Mouse (Mus musculus) adrenal gland, postnatal 14 days (tissue): ENCODE measurements at regions not wholly inside any gene's neighbourhood (a gene's known extent, or its start where the extent isn't known, plus 50 kb on each side); places are given as distances from the start of the nearest gene placed in this dataset.

Experiments
- DNase-seq: peaks from one replicate; pipeline ENCODE4 v3.0.0; 2021; ENCODE audit warnings: mixed read lengths

DNA sequence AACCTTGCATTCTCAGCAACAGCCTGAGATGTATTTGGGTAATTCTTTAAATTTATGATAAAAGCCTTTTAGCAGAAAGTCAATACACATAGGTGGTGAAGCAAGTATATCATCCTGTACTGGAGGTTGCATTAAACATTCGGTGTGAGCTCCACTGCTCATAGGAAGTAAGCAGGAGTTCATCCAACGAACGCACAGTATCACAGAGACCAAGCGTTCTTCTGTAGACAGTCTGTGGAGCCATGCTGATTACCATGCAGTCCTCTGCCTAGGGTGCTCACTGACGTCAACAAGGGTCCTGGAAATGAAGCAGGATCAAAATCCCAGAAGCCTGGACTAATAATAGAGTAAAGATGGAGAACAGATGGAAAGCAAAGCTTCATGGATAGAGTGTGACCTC, 391.1 kb upstream of the Mef2c start:
- DNase-seq = no peak

GRCm38 (mm10) chr13:83113808-83114207, 390.0 kb upstream of the Mef2c start:
- DNase-seq = no peak

DNA sequence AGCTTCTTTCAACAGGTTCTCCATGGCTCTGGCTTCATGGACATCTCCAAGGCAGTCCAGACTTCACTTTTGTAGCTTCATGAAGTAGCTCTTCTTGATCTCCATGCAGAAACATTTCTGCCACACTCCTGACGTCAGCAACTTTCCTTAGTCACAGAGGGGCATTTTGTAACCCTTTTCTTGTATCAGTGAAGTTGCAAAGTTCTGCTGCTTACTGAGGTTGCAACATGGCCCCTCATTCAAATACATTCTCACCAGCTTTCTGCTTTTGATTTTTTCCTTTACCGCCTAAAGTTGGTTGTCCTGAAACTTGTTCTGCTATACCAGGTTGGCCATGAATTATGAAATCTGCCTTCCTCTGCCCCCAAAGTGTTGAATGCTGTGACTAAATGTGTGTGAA, 389.4 kb upstream of the Mef2c start:
- DNase-seq = no peak

DNA sequence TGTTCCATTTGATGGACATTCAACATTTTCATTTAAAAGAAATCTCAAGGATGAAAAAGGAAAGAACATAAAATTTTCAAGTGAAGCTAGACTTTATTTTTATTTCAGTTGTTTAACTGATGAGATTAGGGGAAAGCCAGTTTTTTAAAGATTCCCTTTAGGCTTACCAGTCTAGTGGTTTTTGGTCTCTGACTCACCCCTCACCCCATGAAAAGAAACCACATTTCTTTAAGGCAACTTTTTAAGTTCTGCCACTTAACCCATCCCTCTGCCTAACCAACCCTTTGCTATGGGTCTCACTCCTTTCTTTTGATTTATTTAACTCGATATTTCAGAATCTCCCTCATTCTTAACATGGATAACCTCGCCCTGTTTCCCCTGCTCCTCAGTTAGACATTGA, 388.1 kb upstream of the Mef2c start:
- no peak for DNase-seq

GRCm38 (mm10) chr13:83120343-83120742, 383.5 kb upstream of the Mef2c start:
- DNase-seq = no peak

GRCm38 (mm10) chr13:83123596-83123995, 380.2 kb upstream of the Mef2c start:
- DNase-seq = no peak

- DNase-seq = no peak
Observed at GRCm38 (mm10) chr13:83124651-83125050, 379.2 kb upstream of the Mef2c start.

DNA sequence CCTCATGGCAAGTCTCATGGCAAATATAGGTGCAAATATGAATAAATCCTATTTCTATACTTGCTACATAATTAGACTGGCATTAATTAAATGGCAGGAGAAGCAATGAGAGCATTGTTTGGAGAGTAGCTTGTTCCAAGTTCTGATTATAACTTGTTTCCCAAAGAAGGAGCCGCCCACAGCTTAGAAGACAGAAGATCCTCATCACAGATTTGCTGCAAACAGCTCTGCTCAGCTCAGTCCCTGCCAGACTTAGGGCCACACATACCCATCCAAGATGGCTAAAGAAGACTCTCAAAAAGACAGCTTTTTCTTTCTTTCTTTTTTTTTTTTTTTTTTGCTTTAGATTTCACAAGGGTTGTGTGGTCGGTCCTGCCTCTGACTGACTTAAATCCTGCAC, 377.4 kb upstream of the Mef2c start:
- no peak for DNase-seq

DNA sequence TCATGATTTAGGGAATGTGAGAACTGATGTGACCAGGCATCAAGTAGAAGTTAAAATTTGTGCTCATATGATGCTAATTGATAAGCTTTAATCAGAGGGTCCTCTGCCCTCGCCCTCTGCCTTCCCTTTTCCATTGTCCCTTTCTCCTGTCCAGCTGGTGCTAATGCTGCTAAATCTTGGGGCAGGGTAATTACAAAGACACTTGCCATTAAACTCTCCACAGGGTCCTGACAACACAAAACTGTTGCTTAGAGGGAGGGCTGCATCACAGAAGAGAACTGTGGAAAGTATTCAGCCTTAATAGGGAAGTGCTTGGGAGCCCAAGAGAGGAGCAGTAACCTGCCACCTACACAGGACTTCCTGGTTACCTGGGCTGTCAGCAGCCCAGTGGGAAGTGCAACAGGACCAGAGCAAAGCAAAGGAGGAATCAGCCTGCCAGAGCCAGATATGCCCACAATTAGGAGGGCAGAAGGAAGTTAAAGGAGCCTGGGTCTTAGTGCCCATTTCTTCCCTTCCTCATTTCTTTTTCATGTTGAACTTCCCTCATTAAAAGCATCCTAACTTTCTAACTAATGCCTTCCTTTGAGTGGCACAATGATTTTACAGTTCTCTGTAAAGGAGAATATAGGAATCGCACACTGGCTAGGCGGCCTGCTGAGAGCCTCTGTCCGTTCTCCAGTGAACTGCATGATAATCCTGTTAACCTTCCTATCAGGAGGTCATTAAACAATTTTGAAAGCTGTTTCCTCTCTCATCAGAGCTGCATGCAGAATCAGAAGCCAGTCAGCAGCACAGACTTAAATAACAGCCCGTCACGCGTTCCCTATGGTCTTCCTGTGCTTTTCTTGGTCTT, 372.5 kb upstream of the Mef2c start:
- DNase-seq = no peak

- no peak for DNase-seq
Observed at GRCm38 (mm10) chr13:83131982-83132354, 371.9 kb upstream of the Mef2c start.

DNA sequence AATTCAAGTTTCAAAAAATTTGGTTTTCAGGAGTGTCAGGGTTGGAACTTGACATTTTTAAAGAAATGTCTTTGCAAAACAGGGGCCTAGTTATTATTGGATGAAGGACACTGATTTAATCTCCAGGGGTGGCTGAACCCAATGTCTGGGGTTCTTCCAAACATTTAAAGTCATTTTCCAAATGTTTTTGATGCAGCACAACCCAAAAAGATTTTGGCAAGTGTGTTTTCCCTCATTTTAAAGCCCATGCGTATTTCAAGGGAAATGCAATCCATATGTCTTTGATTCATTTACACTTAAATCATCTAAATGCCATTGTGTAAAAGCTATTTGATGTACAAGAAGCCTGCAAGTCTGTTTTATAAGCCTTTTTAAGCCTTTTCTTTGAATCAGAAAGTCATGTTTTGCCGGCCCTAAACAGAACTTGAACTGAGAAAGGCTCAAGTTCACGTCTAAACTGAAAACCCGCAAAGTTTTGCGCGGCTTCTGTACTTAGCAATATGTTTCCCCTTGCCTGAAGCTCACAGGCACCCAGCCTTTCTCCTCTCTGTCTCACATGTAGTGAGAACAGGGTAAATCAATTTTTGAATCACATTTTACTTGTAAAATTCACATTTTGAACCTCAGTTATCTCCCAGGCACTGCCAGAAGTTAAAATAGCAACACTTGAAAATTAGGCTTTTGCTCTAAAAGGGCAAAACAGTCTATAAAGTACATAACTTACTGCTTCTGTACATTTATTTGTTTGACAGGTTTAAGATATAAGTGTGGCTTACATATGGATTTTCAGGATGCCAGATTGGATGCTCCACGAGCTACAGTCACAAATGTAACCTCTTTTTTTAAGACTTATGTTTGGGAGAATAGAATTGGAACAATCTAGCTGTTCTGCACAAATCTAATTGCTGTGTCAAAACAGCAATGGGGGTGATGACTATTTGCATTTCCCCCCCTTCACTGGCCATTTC, 370.9 kb upstream of the Mef2c start:
- DNase-seq = no peak

- DNase-seq = no peak
Observed at GRCm38 (mm10) chr13:83143316-83143715, 360.5 kb upstream of the Mef2c start.

- no peak for DNase-seq
Observed at GRCm38 (mm10) chr13:83154626-83155124, 349.2 kb upstream of the Mef2c start.

DNA sequence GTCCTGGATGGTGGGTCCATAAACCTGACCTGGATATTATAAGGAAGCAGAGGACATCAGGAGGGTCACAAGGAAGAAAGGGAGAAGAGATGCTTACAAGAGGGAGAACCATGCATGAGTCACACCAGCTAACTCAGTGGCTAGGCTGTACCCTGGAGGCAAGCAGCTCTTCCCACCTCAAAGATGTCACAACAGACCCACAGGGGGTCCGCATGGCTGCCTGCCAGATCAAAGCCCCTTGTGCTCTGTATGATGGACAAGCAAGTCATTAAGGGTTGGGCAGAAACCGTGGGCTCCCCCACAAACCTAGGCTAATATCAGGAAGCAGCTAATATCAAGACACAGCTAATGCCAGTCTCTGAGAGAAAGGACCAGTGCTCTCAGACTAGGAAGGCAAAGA, 343.9 kb upstream of the Mef2c start:
- DNase-seq = no peak

DNA sequence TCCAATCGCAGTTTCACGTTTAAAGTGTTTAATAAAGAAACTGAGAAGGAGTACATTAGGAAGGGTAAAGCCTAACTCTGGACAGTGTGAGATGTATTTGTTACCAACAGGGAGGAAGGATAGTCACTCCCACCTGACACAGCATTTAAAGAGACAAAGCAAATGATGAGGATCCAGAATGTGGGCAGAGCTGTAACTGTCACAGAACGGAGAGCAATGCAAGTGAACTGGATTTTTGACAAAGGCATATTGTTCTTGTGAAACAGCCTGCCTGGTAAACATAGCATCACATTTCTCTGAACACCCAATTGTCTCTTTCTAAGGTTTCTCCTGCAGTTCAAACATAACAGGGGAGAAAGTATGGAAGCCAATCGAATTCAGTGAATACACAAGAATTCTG, 341.1 kb upstream of the Mef2c start:
- DNase-seq = no peak

DNA sequence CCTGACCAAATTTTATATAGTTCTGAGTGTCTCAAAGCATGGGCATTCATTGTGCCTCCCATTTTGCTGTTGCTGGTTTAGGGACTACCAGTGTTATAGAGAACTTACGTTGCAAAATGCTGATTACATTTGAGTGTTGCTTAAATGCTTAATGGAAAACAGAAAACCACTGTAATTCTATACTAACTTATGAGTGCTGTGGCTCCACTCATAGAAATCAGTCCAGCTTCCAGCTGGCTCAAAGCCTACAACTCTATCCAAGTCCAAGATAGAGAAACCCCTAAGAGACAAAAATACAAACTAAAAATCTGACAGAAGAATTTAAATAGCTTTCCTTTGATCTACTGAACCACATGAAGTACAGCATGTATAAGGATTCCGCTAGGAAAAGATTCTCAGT, 328.7 kb upstream of the Mef2c start:
- DNase-seq = no peak

DNA sequence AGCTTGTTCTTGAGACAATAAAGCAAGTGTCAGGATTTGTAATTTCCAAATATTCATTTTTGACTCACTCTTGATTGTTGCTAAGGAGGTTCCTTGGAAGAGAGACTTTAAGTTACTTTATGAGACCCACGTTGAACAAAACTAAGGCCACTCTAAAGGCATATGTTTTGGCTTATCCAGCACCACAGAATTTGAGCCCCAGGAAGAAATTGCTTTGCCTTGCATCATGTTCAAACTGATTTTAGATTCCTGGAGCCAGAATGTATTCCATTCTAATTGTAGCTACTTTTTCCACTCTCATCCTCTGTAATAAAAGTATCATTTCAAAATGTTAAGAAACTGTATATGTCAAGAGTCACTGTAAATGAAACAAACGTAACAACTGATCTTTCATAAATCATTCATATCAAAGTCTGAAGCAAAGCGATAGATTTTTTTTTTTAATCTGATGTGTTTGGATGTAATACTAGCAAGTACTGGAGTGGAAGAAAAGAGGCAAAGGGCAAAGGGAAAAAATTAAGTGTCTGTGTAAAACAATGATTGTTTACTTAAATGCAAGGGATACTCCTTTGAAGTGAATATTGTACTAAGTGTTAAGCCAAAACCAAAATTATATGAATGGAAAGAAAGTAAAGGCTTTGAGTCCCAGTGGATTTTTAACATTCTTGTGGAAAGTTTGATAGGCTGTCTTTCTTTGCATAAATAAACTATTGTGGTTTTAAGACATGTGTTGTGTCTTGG, 301.7 kb upstream of the Mef2c start:
- DNase-seq = no peak

- DNase-seq = no peak
Observed at GRCm38 (mm10) chr13:83206622-83207021, 297.2 kb upstream of the Mef2c start.

GRCm38 (mm10) chr13:83207513-83207912, 296.3 kb upstream of the Mef2c start:
- no peak for DNase-seq

DNA sequence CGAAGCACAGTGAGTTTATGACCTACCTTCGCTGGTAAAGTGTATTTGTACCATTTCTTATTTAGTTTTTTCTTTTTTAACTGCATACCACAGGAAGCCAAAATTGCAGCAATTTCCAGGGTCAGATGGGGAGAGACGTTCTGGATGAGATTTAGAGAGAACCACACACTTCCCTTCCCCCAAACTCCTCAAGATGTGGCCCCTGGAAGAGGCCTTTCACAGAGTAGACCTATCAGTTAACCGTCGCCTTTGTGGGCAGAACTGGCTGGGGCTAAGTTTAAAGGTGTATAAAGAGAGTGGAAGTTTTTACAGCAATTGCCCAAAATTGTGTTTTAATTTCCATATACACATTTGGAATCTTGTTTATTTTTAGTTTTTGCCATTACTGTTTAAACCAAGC, 295.7 kb upstream of the Mef2c start:
- no peak for DNase-seq

GRCm38 (mm10) chr13:83214811-83215210, 289.0 kb upstream of the Mef2c start:
- no peak for DNase-seq

- no peak for DNase-seq
Observed at GRCm38 (mm10) chr13:83216454-83216853, 287.4 kb upstream of the Mef2c start.
